Mouse (Mus musculus) C2C12 (cell line): ENCODE data around the gene Swi5.

Source experiments
- CEBPB ChIP-seq: IDR thresholded peaks from one replicate; pipeline ENCODE4 v1.6.1; 2011; ENCODE audit warnings: low read depth, mild to moderate bottlenecking, control low read depth, moderate library complexity
- CTCF ChIP-seq: IDR thresholded peaks from one replicate; pipeline ENCODE4 v1.5.1; 2011; ENCODE audit not compliant: control insufficient read depth, insufficient read depth, insufficient read length
- MAX ChIP-seq: IDR thresholded peaks from one replicate; pipeline ENCODE4 v1.6.1; 2011; ENCODE audit warnings: mild to moderate bottlenecking, control low read depth
- MYOG ChIP-seq: IDR thresholded peaks from one replicate; pipeline ENCODE4 v1.6.1; 2011; ENCODE audit not compliant: control insufficient read depth, insufficient read length; ENCODE audit errors: extremely low read depth
- USF1 ChIP-seq: IDR thresholded peaks from one replicate; pipeline ENCODE4 v1.6.1; 2011; ENCODE audit warnings: low read depth, mild to moderate bottlenecking, control low read depth, moderate library complexity

DNA sequence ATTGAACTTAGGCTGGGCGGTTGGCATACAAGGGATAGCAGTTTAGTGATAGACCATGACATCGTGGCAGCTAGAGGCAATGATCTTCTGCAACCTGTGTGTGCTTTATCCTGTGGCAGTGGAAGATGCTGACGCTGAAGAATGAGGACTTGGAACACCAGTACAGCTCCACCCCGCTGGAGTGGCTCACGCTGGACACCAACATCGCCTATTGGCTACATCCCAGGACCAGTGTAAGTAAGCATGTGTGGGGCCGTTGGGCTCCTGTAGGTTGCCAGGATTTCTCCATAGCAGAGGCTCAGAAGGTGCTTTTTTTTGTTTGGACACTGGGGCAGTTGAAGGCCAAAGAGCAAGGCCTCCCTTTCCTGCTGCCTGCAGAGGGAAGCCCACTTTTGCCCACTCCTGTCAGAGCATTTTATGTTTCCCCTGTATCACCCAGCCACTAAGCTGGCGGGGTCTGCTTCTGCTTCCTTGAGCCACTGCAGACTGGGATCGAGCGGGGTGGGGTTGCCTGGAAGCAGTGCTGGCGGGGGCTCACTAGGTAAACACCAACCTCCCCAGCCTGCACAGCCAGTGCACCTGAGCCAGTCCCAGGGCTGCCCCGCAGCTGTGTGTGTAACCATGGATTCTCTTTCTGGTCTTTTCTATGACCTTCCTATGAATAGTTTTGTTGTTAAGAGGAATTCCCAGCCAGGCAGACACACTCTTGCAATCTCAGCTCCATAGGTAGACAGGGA is 35.9 kb downstream of the Swi5 start:
- TF ChIP-seq CTCF (no peak), MYOG (no peak), CEBPB (no peak), MAX (no peak), USF1 (no peak)
